Mouse (Mus musculus) urinary bladder, postnatal 36 days (tissue): ENCODE measurements around the gene Tex29.
"Not testable (repeated sequence)": the region's sequence is repeated elsewhere in the genome, so short reads cannot be mapped to it uniquely, and the experiment has no call there.

Experiments used
- DNase-seq, 2 experiments: peaks; one replicate each; pipeline ENCODE4 v3.0.0; 2022; ENCODE audit warnings: low spot score in 2 of 2, mixed read lengths in 1 of 2

The Tex29 gene

GRCm38 (mm10) chr8:11831174-11831573 is 9.1 kb upstream of the Tex29 start:
- DNase-seq: no peak

DNA sequence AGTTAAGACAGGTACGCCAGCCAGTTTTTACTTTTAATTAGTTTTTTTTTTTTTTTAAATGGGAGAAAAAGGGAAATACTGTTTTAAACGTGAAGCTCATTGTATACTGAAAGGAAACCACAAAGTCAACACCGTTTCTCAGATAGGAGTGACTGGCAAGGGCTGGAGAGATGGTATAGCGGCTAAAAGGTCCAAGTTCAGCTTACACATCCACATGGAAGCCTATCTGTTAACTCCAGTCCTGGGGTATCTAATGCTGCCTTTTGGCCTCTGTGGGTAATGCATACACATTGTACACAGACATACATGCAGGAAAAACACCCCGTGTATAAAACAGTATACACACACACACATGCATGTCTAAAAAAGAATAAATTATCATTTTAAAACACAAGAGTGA is 8.3 kb upstream of the Tex29 start:
- DNase-seq: no peak

DNA sequence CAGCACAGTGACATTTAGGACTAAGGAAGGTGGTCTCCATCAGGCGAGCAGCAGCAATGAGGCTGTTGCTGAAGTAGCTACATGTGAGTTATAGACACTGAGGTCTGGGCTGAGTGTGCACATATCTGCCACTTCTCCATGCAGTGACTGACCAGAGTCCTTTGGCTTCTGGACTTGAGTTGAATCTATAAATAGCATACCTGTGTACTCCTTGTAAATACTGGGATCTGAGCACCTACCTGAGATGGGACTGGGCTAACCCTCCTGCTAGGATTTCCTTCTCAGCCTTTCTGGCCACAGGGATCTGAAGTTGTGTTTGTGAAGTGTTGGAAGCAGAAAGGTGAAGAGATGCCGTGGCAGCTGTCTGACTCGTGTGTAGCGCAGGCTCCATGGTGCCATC is 7.1 kb upstream of the Tex29 start:
- no peak for DNase-seq

GRCm38 (mm10) chr8:11834200-11834599 is 6.1 kb upstream of the Tex29 start:
- no peak for DNase-seq

DNA sequence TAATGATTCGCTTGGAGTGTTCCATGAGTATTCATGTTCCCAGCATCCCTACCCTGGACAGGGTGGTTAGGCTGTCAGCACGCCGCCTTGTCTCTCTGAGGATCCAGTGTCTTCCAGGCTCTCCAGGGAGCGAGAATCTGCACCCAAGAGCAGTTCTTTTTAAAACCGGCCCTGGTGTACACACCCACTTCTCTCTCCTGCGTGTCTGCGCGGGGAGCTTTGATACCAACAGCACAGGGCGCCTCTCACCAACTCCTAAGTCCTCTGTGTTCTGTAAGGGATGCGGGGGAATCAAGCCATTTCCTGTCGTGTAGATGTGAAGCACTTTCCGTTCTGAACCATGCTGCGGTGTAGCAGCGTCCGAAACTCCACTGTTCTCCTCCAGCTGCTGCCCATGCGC is 5.6 kb upstream of the Tex29 start:
- no peak for DNase-seq

GRCm38 (mm10) chr8:11841571-11841970 is 1.3 kb downstream of the Tex29 start:
- DNase-seq: no peak

DNA sequence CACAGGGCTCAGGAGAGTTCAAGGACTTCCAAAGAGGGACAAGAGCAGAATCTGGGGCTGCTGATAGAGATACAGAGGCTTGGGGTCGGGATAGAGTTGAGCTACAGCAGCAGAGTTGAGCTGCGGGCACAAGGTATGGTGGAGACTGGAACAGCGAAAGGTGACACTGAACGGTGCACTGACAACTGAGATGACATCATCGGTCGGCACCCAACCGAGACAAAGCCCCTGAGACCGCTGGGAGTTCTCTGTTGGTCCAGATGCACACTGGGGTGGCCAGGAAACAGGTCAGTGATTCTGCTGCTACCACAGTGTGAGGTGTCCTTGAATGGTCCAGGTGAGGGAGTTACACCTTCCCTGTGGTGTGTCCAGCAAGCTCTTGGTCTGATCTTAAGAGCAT is 2.5 kb downstream of the Tex29 start:
- DNase-seq: no peak

GRCm38 (mm10) chr8:11843677-11844315 is 3.5 kb downstream of the Tex29 start:
- no peak for DNase-seq

DNA sequence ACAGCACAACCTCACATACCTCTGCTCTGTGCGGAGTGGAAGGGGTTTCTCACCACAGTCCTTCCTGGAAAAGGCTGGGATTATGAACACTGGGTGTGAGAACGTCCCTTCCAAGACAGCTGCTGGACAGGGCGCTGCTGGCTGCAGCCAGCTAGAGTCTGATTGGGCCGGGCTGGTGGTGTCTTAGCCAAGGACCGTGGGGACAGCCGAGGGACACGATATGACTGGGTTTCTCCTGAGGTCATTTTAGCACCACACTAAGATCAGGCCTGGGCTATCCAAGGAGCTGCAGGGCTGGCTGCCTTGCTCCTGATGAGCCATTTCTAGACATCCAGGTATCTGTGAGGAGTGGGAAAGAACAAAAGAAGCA is 4.0 kb downstream of the Tex29 start:
- no peak for DNase-seq

DNA sequence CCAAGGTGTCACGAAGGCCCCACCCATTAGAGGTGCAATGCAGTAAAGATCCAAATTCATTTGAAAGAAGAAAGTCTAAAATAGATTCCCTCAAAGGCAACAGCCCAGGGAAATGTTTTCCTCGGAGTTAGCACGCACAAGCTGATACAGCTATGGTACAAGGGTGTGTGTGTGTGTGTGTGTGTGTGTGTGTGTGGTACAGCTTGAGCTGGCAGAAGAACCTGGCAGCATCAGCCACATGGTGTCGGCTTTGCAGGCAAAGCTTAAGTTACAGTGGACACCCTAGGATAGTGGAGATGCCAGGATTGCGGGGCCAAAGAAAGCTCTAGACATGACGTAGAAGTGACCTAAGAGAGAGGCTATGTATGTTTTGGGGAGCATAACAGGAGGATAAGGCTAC is 6.5 kb downstream of the Tex29 start:
- no peak for DNase-seq

DNA sequence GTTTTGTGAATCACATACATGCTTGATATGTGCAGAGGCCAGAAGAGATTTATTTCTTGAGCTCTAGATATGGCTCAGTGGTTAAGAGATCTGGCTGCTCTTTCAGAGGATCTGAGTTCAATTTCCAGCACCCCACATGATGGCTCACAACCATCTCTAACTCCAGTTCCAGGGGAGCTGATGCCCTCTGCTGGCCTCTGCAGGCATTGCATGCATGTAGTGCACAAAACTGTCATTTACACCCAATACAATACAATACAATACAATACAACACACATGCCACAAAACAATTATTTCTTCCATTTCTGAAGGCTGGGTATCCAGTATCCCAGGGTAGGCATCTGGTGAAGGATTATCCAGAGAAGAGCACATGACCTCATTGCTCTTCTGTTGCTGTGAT is 27.6 kb downstream of the Tex29 start:
- no peak for DNase-seq

DNA sequence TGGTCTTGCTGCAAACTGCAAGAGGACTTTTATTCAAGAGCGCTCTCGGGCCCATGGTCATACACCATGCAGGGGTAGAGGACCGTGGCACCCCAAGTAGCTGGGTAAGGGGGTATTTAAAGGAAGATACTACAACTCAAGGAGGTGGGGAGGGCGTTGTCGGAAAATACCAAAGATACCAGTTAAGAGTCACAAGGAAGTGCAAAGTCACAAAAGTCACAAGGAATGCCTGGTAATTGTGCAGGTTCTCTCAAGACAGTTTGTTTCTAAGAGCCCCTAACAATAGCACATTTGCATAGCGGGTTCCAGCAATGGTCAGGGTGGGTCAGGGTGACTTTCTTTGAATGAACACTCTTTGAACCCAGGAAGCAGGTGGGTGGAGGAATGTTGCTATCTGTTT is 34.0 kb downstream of the Tex29 start:
- DNase-seq: not testable (repeated sequence)

- no peak for DNase-seq
These were observed 44.4 kb downstream of the Tex29 start for GRCm38 (mm10) chr8:11884646-11885045.

GRCm38 (mm10) chr8:11885881-11886699 is 45.8 kb downstream of the Tex29 start:
- no peak for DNase-seq

GRCm38 (mm10) chr8:11886824-11887223 is 46.5 kb downstream of the Tex29 start:
- no peak for DNase-seq

- no peak for DNase-seq
These were observed 49.1 kb downstream of the Tex29 start for GRCm38 (mm10) chr8:11889156-11890018.

DNA sequence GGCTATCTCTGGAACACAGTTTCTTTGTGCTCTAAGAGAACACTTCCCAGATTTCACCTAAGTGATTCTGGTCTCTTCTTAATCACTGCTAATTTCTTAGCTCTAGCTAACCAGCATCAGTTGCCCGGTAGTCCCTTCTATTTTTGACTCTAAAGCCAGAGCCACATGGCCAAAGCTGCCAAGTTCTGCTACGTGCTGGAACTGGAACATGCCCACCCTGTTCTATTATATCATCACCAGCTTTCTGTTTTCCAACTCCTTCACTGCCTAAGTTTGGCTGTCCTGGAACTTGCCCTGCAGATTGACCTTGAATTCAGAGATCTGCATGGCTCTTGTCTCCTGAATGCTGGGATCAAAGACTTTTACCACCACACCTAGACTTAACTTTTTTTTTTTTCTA is 52.5 kb downstream of the Tex29 start:
- DNase-seq: no peak

GRCm38 (mm10) chr8:11896022-11896662 is 55.9 kb downstream of the Tex29 start:
- DNase-seq: no peak

- DNase-seq: no peak
These were observed 56.4 kb downstream of the Tex29 start for GRCm38 (mm10) chr8:11896677-11897076.

DNA sequence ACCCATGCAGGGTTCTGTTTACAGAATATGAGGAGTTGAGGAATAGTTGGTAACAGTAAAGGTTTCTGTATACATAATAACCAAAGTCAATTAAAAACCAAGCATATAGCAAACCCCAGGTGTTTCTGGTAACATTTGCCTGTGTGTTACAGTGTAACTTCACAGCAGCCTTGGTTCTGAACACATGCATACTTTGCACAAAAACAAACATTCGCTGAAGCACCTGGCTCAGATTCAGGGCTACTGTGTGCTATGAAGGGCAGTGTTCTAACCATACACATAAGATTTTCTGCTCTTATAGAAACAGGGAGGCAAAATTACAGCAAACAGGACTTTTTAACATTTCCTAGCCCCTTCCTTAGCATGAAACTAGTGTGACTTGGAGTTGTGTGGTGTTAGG is 58.5 kb downstream of the Tex29 start:
- no peak for DNase-seq
